Mouse (Mus musculus): ENCODE data around the gene Mzf1.

- TF ChIP-seq RAD21 (IDR thresholded peaks at IDR 0.05; ENCODE audit: low read depth, low read length) (no peak), CTCF (conservative IDR thresholded peaks at IDR 0.05 in 1 of 2, IDR thresholded peaks at IDR 0.05 in 1 of 2; ENCODE audit: low read depth in 2 of 2, low read length in 2 of 2) (no peak), POLR2A (IDR thresholded peaks at IDR 0.05; ENCODE audit: low read depth, low read length) (no peak), EP300 (IDR thresholded peaks at IDR 0.05; ENCODE audit: low read length) (no peak)
Observed at GRCm38 (mm10) chr7:13043120-13043444, 11.5 kb downstream of the Mzf1 start.

Data from CH12.LX (cell line).